Mouse (Mus musculus): ENCODE data around the gene Tpbgl. TPM values are rescaled to one million over a fixed set of nuclear protein-coding genes. Genes with fewer than 3 reads are reported as not detected.

Tpbgl gene
- polyA plus RNA-seq, 1 experiment, result not detected

DNA sequence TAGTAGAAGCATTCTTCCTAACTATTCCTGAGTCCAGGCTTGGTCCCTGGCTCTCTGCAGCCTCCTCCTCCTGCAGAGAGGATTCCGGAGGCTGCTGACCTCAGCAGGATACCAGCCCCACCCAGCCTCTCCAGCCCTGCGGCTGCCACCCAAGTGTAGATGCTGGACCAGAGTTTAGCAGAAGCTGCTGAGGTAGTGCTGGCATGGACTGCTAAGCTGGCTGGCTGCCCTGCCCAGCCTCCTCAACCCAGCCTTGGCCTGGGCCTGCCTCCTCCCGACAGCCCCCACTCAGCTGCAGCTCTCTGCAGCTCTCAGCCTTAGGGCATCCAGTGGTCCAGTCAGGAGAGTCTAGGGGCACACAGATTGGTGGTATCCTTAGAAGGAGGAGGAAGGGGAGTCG lies 14.3 kb upstream of the Tpbgl start:
- Histone ChIP-seq H3ac (ENCODE audit: control insufficient read depth, insufficient read length) (no peak overlapping the region), H3K4me3 (no peak overlapping the region), H3K36me3 (ENCODE audit: control insufficient read depth, insufficient read depth) (no peaks in the 10 kb centered on the region), H3K27me3 (ENCODE audit: control insufficient read depth, insufficient read depth, insufficient read length) (peaks cover 5% of the 10 kb centered on the region), H3K79me2 (ENCODE audit: control insufficient read depth, insufficient read depth) (no peaks in the 10 kb centered on the region), H3K4me2 (ENCODE audit: low read depth) (no peak overlapping the region)
- TF ChIP-seq TCF12 (IDR thresholded peaks at IDR 0.05; ENCODE audit: insufficient read depth, poor library complexity, severe bottlenecking), result no peak
- no peak for TF ChIP-seq CEBPB (IDR thresholded peaks at IDR 0.05; ENCODE audit: insufficient read depth, poor library complexity, severe bottlenecking)
- no peak for TF ChIP-seq MYOD1 (IDR thresholded peaks at IDR 0.05; ENCODE audit: control insufficient read depth in 1 of 3, insufficient read length in 2 of 3, low read depth in 2 of 3)
- no peak for TF ChIP-seq MAX (IDR thresholded peaks at IDR 0.05; ENCODE audit: low read depth)
- no peak for TF ChIP-seq E2F4 (IDR thresholded peaks at IDR 0.05; ENCODE audit: insufficient read depth)
- TF ChIP-seq POLR2AphosphoS2 (IDR thresholded peaks at IDR 0.05; ENCODE audit: insufficient read length, low read depth), result no peak
- TF ChIP-seq TCF3 (IDR thresholded peaks at IDR 0.05; ENCODE audit: insufficient read length, low read depth), result no peak
- TF ChIP-seq SRF (IDR thresholded peaks at IDR 0.05; ENCODE audit: control insufficient read depth, insufficient read length, low read depth), result no peak
- TF ChIP-seq USF1 (IDR thresholded peaks at IDR 0.05; ENCODE audit: low read depth), result no peak
- TF ChIP-seq REST (IDR thresholded peaks at IDR 0.05; ENCODE audit: insufficient read depth, insufficient read length), result no peak
- TF ChIP-seq MYOG (IDR thresholded peaks at IDR 0.05; ENCODE audit: control insufficient read depth in 1 of 3, insufficient read depth in 1 of 3, insufficient read length in 2 of 3, low read depth in 2 of 3), result no peak
- no peak for TF ChIP-seq POLR2A (IDR thresholded peaks at IDR 0.05; ENCODE audit: insufficient read length, low read depth)

DNA sequence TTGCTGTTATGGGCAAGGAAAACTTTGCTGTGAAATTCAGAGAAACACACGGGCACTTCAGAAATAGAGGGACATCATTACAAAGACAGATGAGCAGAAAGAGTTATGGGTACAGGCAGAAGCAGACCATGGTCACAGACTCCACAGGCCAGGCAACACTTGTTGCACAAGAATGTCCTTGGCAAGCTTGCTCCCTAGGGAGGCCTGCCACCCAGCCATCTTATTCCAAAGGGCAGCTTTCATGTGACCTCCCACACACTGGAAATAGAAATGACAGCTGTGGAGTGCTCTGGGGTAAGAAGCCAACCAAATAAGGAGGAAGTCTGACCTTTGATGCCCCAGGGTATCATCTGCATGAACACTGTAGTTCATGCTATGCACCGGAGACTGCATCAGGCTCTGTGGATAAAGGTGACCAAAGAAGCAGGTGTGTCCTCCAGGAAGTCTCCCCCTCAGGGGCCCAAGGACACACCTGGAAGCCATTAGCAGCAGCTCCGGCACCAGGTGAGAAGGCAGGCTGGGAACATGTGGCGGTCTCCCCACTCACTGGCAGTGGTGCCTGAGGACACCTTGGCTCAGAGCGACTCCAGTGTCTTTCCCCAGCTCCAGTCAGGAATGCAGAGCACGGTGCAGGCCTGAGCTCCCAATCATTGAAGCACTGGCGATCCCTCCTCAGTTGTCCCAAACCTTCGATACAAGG lies 7.2 kb upstream of the Tpbgl start:
- Histone ChIP-seq H3K4me2 (ENCODE audit: low read depth) (no peak overlapping the region), H3K36me3 (ENCODE audit: control insufficient read depth, insufficient read depth) (no peaks in the 10 kb centered on the region), H3ac (ENCODE audit: control insufficient read depth, insufficient read length) (no peak overlapping the region), H3K4me3 (no peak overlapping the region), H3K27me3 (ENCODE audit: control insufficient read depth, insufficient read depth, insufficient read length) (peaks cover 6% of the 10 kb centered on the region), H3K79me2 (ENCODE audit: control insufficient read depth, insufficient read depth) (no peaks in the 10 kb centered on the region)
- no peak for TF ChIP-seq CEBPB (IDR thresholded peaks at IDR 0.05; ENCODE audit: insufficient read depth, poor library complexity, severe bottlenecking)
- no peak for TF ChIP-seq POLR2AphosphoS2 (IDR thresholded peaks at IDR 0.05; ENCODE audit: insufficient read length, low read depth)
- TF ChIP-seq MAX (IDR thresholded peaks at IDR 0.05; ENCODE audit: low read depth), result no peak
- TF ChIP-seq MYOD1 (IDR thresholded peaks at IDR 0.05; ENCODE audit: control insufficient read depth in 1 of 3, insufficient read length in 2 of 3, low read depth in 2 of 3), result no peak
- TF ChIP-seq E2F4 (IDR thresholded peaks at IDR 0.05; ENCODE audit: insufficient read depth), result no peak
- TF ChIP-seq TCF12 (IDR thresholded peaks at IDR 0.05; ENCODE audit: insufficient read depth, poor library complexity, severe bottlenecking), result no peak
- TF ChIP-seq SRF (IDR thresholded peaks at IDR 0.05; ENCODE audit: control insufficient read depth, insufficient read length, low read depth), result no peak
- TF ChIP-seq USF1 (IDR thresholded peaks at IDR 0.05; ENCODE audit: low read depth), result no peak
- TF ChIP-seq MYOG (IDR thresholded peaks at IDR 0.05; ENCODE audit: control insufficient read depth in 1 of 3, insufficient read depth in 1 of 3, insufficient read length in 2 of 3, low read depth in 2 of 3), result no peak
- no peak for TF ChIP-seq TCF3 (IDR thresholded peaks at IDR 0.05; ENCODE audit: insufficient read length, low read depth)
- TF ChIP-seq POLR2A (IDR thresholded peaks at IDR 0.05; ENCODE audit: insufficient read length, low read depth), result no peak
- TF ChIP-seq REST (IDR thresholded peaks at IDR 0.05; ENCODE audit: insufficient read depth, insufficient read length), result no peak

DNA sequence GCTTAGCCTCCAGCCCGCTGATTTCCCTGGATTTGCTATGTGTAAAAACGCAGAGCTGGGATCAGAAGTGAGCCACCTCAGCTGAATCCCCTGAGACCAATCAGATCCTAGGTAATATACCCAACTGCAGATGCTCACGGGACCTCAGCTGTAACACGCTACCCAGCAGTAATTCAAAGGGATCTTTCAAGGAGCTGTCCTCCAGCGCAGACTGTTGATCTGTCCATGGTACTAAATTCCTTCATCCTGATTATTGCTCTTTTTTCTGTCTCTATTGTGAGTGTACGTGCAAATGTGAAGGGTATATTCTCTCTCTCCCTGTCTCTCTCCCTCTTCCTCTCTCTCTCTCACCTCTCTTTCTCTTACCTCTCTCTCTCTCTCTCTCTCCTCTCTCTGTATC lies 5.4 kb upstream of the Tpbgl start:
- Histone ChIP-seq H3ac (ENCODE audit: control insufficient read depth, insufficient read length) (no peak overlapping the region), H3K4me2 (ENCODE audit: low read depth) (no peak overlapping the region), H3K4me3 (no peak overlapping the region), H3K36me3 (ENCODE audit: control insufficient read depth, insufficient read depth) (no peaks in the 10 kb centered on the region), H3K27me3 (ENCODE audit: control insufficient read depth, insufficient read depth, insufficient read length) (peaks cover 18% of the 10 kb centered on the region), H3K79me2 (ENCODE audit: control insufficient read depth, insufficient read depth) (no peaks in the 10 kb centered on the region)
- TF ChIP-seq REST (IDR thresholded peaks at IDR 0.05; ENCODE audit: insufficient read depth, insufficient read length) (peak; percentile 61), POLR2AphosphoS2 (IDR thresholded peaks at IDR 0.05; ENCODE audit: insufficient read length, low read depth) (no peak)

DNA sequence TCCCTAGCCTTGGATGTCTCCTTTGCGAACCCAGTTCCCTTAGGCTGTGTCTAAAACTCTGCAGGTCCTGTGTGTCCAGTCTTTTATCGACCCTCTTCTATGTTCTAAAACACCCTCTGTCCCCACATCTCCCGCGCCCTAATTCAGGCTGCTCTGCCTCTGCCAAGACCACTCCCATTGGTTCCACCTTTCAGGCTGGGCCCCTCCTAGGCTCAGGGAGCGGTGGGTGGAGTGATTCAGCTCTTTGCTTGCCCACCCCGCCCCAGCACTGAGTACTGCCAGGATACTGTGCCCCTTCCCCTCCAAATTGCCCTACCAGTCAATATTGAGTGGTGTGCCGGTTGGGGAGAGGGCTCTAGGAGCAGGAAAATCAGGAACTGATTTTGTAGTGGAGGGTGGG lies 463 bp upstream of the Tpbgl start:
- no peak overlapping the region for H3K4me3 ChIP-seq
- H3K79me2 ChIP-seq (ENCODE audit: control insufficient read depth, insufficient read depth), result no peaks in the 10 kb centered on the region
- H3K36me3 ChIP-seq (ENCODE audit: control insufficient read depth, insufficient read depth), result no peaks in the 10 kb centered on the region
- H3K27me3 ChIP-seq (ENCODE audit: control insufficient read depth, insufficient read depth, insufficient read length), result peaks cover 41% of the 10 kb centered on the region
- no peak overlapping the region for H3ac ChIP-seq (ENCODE audit: control insufficient read depth, insufficient read length)
- H3K4me2 ChIP-seq (ENCODE audit: low read depth), result no peak overlapping the region
- no peak for TF ChIP-seq POLR2A (IDR thresholded peaks at IDR 0.05; ENCODE audit: insufficient read length, low read depth)
- no peak for TF ChIP-seq TCF3 (IDR thresholded peaks at IDR 0.05; ENCODE audit: insufficient read length, low read depth)
- no peak for TF ChIP-seq USF1 (IDR thresholded peaks at IDR 0.05; ENCODE audit: low read depth)
- TF ChIP-seq MYOG (IDR thresholded peaks at IDR 0.05; ENCODE audit: control insufficient read depth in 1 of 3, insufficient read depth in 1 of 3, insufficient read length in 2 of 3, low read depth in 2 of 3), result no peak
- no peak for TF ChIP-seq REST (IDR thresholded peaks at IDR 0.05; ENCODE audit: insufficient read depth, insufficient read length)
- no peak for TF ChIP-seq POLR2AphosphoS2 (IDR thresholded peaks at IDR 0.05; ENCODE audit: insufficient read length, low read depth)
- no peak for TF ChIP-seq TCF12 (IDR thresholded peaks at IDR 0.05; ENCODE audit: insufficient read depth, poor library complexity, severe bottlenecking)
- TF ChIP-seq SRF (IDR thresholded peaks at IDR 0.05; ENCODE audit: control insufficient read depth, insufficient read length, low read depth), result no peak
- TF ChIP-seq CEBPB (IDR thresholded peaks at IDR 0.05; ENCODE audit: insufficient read depth, poor library complexity, severe bottlenecking), result no peak
- no peak for TF ChIP-seq E2F4 (IDR thresholded peaks at IDR 0.05; ENCODE audit: insufficient read depth)
